Mouse (Mus musculus) midbrain, embryonic 11.5 days (tissue): ENCODE measurements around the gene Rhox13. TPM values are rescaled to one million over a fixed set of nuclear protein-coding genes. Genes with fewer than 3 reads are reported as not detected.

Experiments used
- polyA plus RNA-seq: library from polyadenylated mRNA; unstranded; fragments of >200 nt; fragmentation: Nextera tagmentation; extraction: Ambion mirVana; gene quantifications from 2 replicates; pipeline ENCODE4 v1.2.1, GENCODE M21; 2014

Gene Rhox13
- polyA plus RNA-seq, 1 experiment from 2014 or later = not detected

Other genes starting within 250 kb of the Rhox13 start
- gene Rhox8, start 242.3 kb upstream of the Rhox13 start, polyA plus RNA-seq = 0.11 TPM in 1 of 2 replicates, not detected in the other
- gene Rhox7b, start 224.0 kb upstream of the Rhox13 start, polyA plus RNA-seq = not detected in 2 replicates
- gene Rhox9, start 219.4 kb upstream of the Rhox13 start, polyA plus RNA-seq = not detected in 2 replicates
- not detected in 2 replicates for gene Btg1-ps1, start 102.4 kb upstream of the Rhox13 start, polyA plus RNA-seq
- not detected in 2 replicates for gene Btg1-ps2, start 78.1 kb upstream of the Rhox13 start, polyA plus RNA-seq
- not detected in 2 replicates for gene Rhox10, start 54.7 kb upstream of the Rhox13 start, polyA plus RNA-seq
- gene Rhox11, start 36.1 kb upstream of the Rhox13 start, polyA plus RNA-seq = not detected in 2 replicates
- not detected in 2 replicates for gene Rhox12, start 10.3 kb upstream of the Rhox13 start, polyA plus RNA-seq
- 9.2 and 10.7 TPM in 2 replicates for gene Zbtb33, start 68.6 kb downstream of the Rhox13 start, polyA plus RNA-seq
- 14.7 and 16.2 TPM in 2 replicates for gene Tmem255a, start 131.2 kb downstream of the Rhox13 start, polyA plus RNA-seq
- not detected in 2 replicates for gene Atp1b4, start 195.0 kb downstream of the Rhox13 start, polyA plus RNA-seq